Mouse (Mus musculus): ENCODE data around the gene Larp1b. TPM values are rescaled to one million over a fixed set of nuclear protein-coding genes. Genes with fewer than 3 reads are reported as not detected.

The Larp1b gene
- polyA plus RNA-seq, 1 experiment from 2014 or later = 4.1 TPM

GRCm38 (mm10) chr3:41042195-41042938 is 92.7 kb downstream of the Larp1b start:
- Histone ChIP-seq H3K4me1 (ENCODE audit: control insufficient read depth, insufficient read depth, low read length) (no peaks in the 10 kb centered on the region), H3K36me3 (ENCODE audit: control insufficient read depth, insufficient read depth, low read length) (no peaks in the 10 kb centered on the region), H3K27me3 (ENCODE audit: control insufficient read depth, insufficient read depth, low read depth, low read length) (no peaks in the 10 kb centered on the region), H3K4me3 (ENCODE audit: low read depth, low read length) (no peak overlapping the region), H3K27ac (ENCODE audit: low read length) (no peak overlapping the region), H3K9ac (ENCODE audit: low read depth, low read length) (no peak overlapping the region), H3K9me3 (replicated peaks; ENCODE audit: control insufficient read depth, low read length, poor library complexity, severe bottlenecking) (no peaks in the 10 kb centered on the region), H3K4me2 (ENCODE audit: low read length) (no peak overlapping the region)
- WGBS = 81% methylated on average over 4 of the region's 4 CpGs
- ATAC-seq = peak; percentile 84

GRCm38 (mm10) chr3:41043756-41044354 is 94.2 kb downstream of the Larp1b start:
- Histone ChIP-seq H3K9ac (ENCODE audit: low read depth, low read length) (no peak overlapping the region), H3K9me3 (replicated peaks; ENCODE audit: control insufficient read depth, low read length, poor library complexity, severe bottlenecking) (no peaks in the 10 kb centered on the region), H3K36me3 (ENCODE audit: control insufficient read depth, insufficient read depth, low read length) (no peaks in the 10 kb centered on the region), H3K4me2 (ENCODE audit: low read length) (no peak overlapping the region), H3K27me3 (ENCODE audit: control insufficient read depth, insufficient read depth, low read depth, low read length) (no peaks in the 10 kb centered on the region), H3K4me1 (ENCODE audit: control insufficient read depth, insufficient read depth, low read length) (no peaks in the 10 kb centered on the region), H3K27ac (ENCODE audit: low read length) (no peak overlapping the region), H3K4me3 (ENCODE audit: low read depth, low read length) (no peak overlapping the region)
- ATAC-seq = no peak
- WGBS = 79% methylated on average over 11 of the region's 11 CpGs

- no peaks in the 10 kb centered on the region for H3K9me3 ChIP-seq (replicated peaks; ENCODE audit: control insufficient read depth, low read length, poor library complexity, severe bottlenecking)
These were observed 98.2 kb downstream of the Larp1b start for GRCm38 (mm10) chr3:41047838-41048237.

GRCm38 (mm10) chr3:41053334-41053733 is 103.7 kb downstream of the Larp1b start:
- WGBS = 88% methylated on average over 3 of the region's 3 CpGs

More at GRCm38 (mm10) chr3:41047838-41048237, 98.2 kb downstream of the Larp1b start:
- Histone ChIP-seq H3K36me3 (ENCODE audit: control insufficient read depth, insufficient read depth, low read length) (no peaks in the 10 kb centered on the region), H3K4me2 (ENCODE audit: low read length) (no peak overlapping the region), H3K9ac (ENCODE audit: low read depth, low read length) (no peak overlapping the region), H3K27ac (ENCODE audit: low read length) (no peak overlapping the region), H3K4me1 (ENCODE audit: control insufficient read depth, insufficient read depth, low read length) (no peaks in the 10 kb centered on the region), H3K4me3 (ENCODE audit: low read depth, low read length) (no peak overlapping the region), H3K27me3 (ENCODE audit: control insufficient read depth, insufficient read depth, low read depth, low read length) (no peaks in the 10 kb centered on the region)
- 72% methylated on average over 6 of the region's 6 CpGs for WGBS
- no peak for ATAC-seq

GRCm38 (mm10) chr3:41058395-41058794 is 108.8 kb downstream of the Larp1b start:
- ATAC-seq = no peak

More at GRCm38 (mm10) chr3:41053334-41053733, 103.7 kb downstream of the Larp1b start:
- Histone ChIP-seq H3K9me3 (replicated peaks; ENCODE audit: control insufficient read depth, low read length, poor library complexity, severe bottlenecking) (0 out of 2 replicates have a peak, but pooled peaks cover 3% of the 10 kb centered on the region), H3K27me3 (ENCODE audit: control insufficient read depth, insufficient read depth, low read depth, low read length) (no peaks in the 10 kb centered on the region), H3K9ac (ENCODE audit: low read depth, low read length) (no peak overlapping the region), H3K27ac (ENCODE audit: low read length) (no peak overlapping the region), H3K36me3 (ENCODE audit: control insufficient read depth, insufficient read depth, low read length) (no peaks in the 10 kb centered on the region), H3K4me3 (ENCODE audit: low read depth, low read length) (no peak overlapping the region), H3K4me1 (ENCODE audit: control insufficient read depth, insufficient read depth, low read length) (no peaks in the 10 kb centered on the region), H3K4me2 (ENCODE audit: low read length) (no peak overlapping the region)
- no peak for ATAC-seq

GRCm38 (mm10) chr3:41059249-41059648 is 109.6 kb downstream of the Larp1b start:
- H3K27me3 ChIP-seq (ENCODE audit: control insufficient read depth, insufficient read depth, low read depth, low read length) = no peaks in the 10 kb centered on the region
- H3K36me3 ChIP-seq (ENCODE audit: control insufficient read depth, insufficient read depth, low read length) = no peaks in the 10 kb centered on the region
- 0 out of 2 replicates have a peak, but pooled peaks cover 3% of the 10 kb centered on the region for H3K9me3 ChIP-seq (replicated peaks; ENCODE audit: control insufficient read depth, low read length, poor library complexity, severe bottlenecking)
- no peak overlapping the region for H3K27ac ChIP-seq (ENCODE audit: low read length)
- ATAC-seq = no peak
- H3K4me2 ChIP-seq (ENCODE audit: low read length) = no peak overlapping the region
- no peak overlapping the region for H3K4me3 ChIP-seq (ENCODE audit: low read depth, low read length)
- no peak overlapping the region for H3K9ac ChIP-seq (ENCODE audit: low read depth, low read length)
- WGBS = 91% methylated on average over 3 of the region's 3 CpGs
- H3K4me1 ChIP-seq (ENCODE audit: control insufficient read depth, insufficient read depth, low read length) = no peaks in the 10 kb centered on the region

More at GRCm38 (mm10) chr3:41058395-41058794, 108.8 kb downstream of the Larp1b start:
- Histone ChIP-seq H3K4me2 (ENCODE audit: low read length) (no peak overlapping the region), H3K4me1 (ENCODE audit: control insufficient read depth, insufficient read depth, low read length) (no peaks in the 10 kb centered on the region), H3K4me3 (ENCODE audit: low read depth, low read length) (no peak overlapping the region), H3K36me3 (ENCODE audit: control insufficient read depth, insufficient read depth, low read length) (no peaks in the 10 kb centered on the region), H3K9ac (ENCODE audit: low read depth, low read length) (no peak overlapping the region), H3K27me3 (ENCODE audit: control insufficient read depth, insufficient read depth, low read depth, low read length) (no peaks in the 10 kb centered on the region), H3K27ac (ENCODE audit: low read length) (no peak overlapping the region), H3K9me3 (replicated peaks; ENCODE audit: control insufficient read depth, low read length, poor library complexity, severe bottlenecking) (0 out of 2 replicates have a peak, but pooled peaks cover 3% of the 10 kb centered on the region)
- WGBS = 77% methylated on average over 2 of the region's 2 CpGs

GRCm38 (mm10) chr3:41061831-41062565 is 112.4 kb downstream of the Larp1b start:
- H3K9ac ChIP-seq (ENCODE audit: low read depth, low read length) = no peak overlapping the region
- no peak overlapping the region for H3K27ac ChIP-seq (ENCODE audit: low read length)
- H3K4me3 ChIP-seq (ENCODE audit: low read depth, low read length) = no peak overlapping the region
- no peaks in the 10 kb centered on the region for H3K27me3 ChIP-seq (ENCODE audit: control insufficient read depth, insufficient read depth, low read depth, low read length)
- no peaks in the 10 kb centered on the region for H3K9me3 ChIP-seq (replicated peaks; ENCODE audit: control insufficient read depth, low read length, poor library complexity, severe bottlenecking)
- H3K4me2 ChIP-seq (ENCODE audit: low read length) = no peak overlapping the region
- 89% methylated on average over 3 of the region's 3 CpGs for whole genome bisulfite sequencing
- H3K36me3 ChIP-seq (ENCODE audit: control insufficient read depth, insufficient read depth, low read length) = peaks cover 9% of the 10 kb centered on the region
- no peaks in the 10 kb centered on the region for H3K4me1 ChIP-seq (ENCODE audit: control insufficient read depth, insufficient read depth, low read length)
- ATAC-seq = no peak

GRCm38 (mm10) chr3:41062758-41063157 is 113.1 kb downstream of the Larp1b start:
- no peak overlapping the region for H3K4me3 ChIP-seq (ENCODE audit: low read depth, low read length)
- ATAC-seq = no peak
- peaks cover 9% of the 10 kb centered on the region for H3K36me3 ChIP-seq (ENCODE audit: control insufficient read depth, insufficient read depth, low read length)
- H3K27ac ChIP-seq (ENCODE audit: low read length) = no peak overlapping the region
- WGBS = 89% methylated on average over 2 of the region's 2 CpGs
- H3K9ac ChIP-seq (ENCODE audit: low read depth, low read length) = no peak overlapping the region
- no peaks in the 10 kb centered on the region for H3K4me1 ChIP-seq (ENCODE audit: control insufficient read depth, insufficient read depth, low read length)
- no peak overlapping the region for H3K4me2 ChIP-seq (ENCODE audit: low read length)
- no peaks in the 10 kb centered on the region for H3K27me3 ChIP-seq (ENCODE audit: control insufficient read depth, insufficient read depth, low read depth, low read length)
- no peaks in the 10 kb centered on the region for H3K9me3 ChIP-seq (replicated peaks; ENCODE audit: control insufficient read depth, low read length, poor library complexity, severe bottlenecking)
